Mouse (Mus musculus): ENCODE data around the gene Fgf3.

Gene Fgf3

GRCm38 (mm10) chr7:144837891-144838488, at the start of gene Fgf3:
Fgf3 (plus strand) TSS chr7:144838083.
- DNase-seq (ENCODE audit: low spot score in 2 of 2), result no peak

- no peak for DNase-seq (ENCODE audit: low spot score in 2 of 2)
Measured at GRCm38 (mm10) chr7:144788631-144789030, 49.3 kb upstream of the Fgf3 start.

GRCm38 (mm10) chr7:144789601-144790556, 48.0 kb upstream of the Fgf3 start:
- DNase-seq (ENCODE audit: low spot score in 2 of 2), result no peak

GRCm38 (mm10) chr7:144791426-144791825, 46.5 kb upstream of the Fgf3 start:
- no peak for DNase-seq (ENCODE audit: low spot score in 2 of 2)

- no peak for DNase-seq (ENCODE audit: low spot score in 2 of 2)
Measured at GRCm38 (mm10) chr7:144793296-144793695, 44.6 kb upstream of the Fgf3 start.

- DNase-seq (ENCODE audit: low spot score in 2 of 2), result no peak
Measured at GRCm38 (mm10) chr7:144795976-144796474, 41.9 kb upstream of the Fgf3 start.

GRCm38 (mm10) chr7:144796986-144797735, 40.7 kb upstream of the Fgf3 start:
- DNase-seq (ENCODE audit: low spot score in 2 of 2), result no peak

- DNase-seq (ENCODE audit: low spot score in 2 of 2), result peak in 1 of 2 experiments; percentile 44
Measured at GRCm38 (mm10) chr7:144798471-144798870, 39.4 kb upstream of the Fgf3 start.

GRCm38 (mm10) chr7:144807036-144807435, 30.8 kb upstream of the Fgf3 start:
- DNase-seq (ENCODE audit: low spot score in 2 of 2), result no peak

GRCm38 (mm10) chr7:144807976-144808577, 29.8 kb upstream of the Fgf3 start:
- DNase-seq (ENCODE audit: low spot score in 2 of 2), result no peak

- no peak for DNase-seq (ENCODE audit: low spot score in 2 of 2)
Measured at GRCm38 (mm10) chr7:144811521-144811920, 26.4 kb upstream of the Fgf3 start.

GRCm38 (mm10) chr7:144821901-144822300, 16.0 kb upstream of the Fgf3 start:
- DNase-seq (ENCODE audit: low spot score in 2 of 2), result no peak

GRCm38 (mm10) chr7:144823988-144824387, 13.9 kb upstream of the Fgf3 start:
- DNase-seq (ENCODE audit: low spot score in 2 of 2), result peak in 1 of 2 experiments; percentile 13

GRCm38 (mm10) chr7:144828369-144828768, 9.5 kb upstream of the Fgf3 start:
- no peak for DNase-seq (ENCODE audit: low spot score in 2 of 2)

GRCm38 (mm10) chr7:144838522-144839503, 930 bp downstream of the Fgf3 start:
- peak in 1 of 2 experiments; percentile 15 for DNase-seq (ENCODE audit: low spot score in 2 of 2)

- DNase-seq (ENCODE audit: low spot score in 2 of 2), result peak in 1 of 2 experiments; percentile 21
Measured at GRCm38 (mm10) chr7:144846158-144846557, 8.3 kb downstream of the Fgf3 start.

GRCm38 (mm10) chr7:144847067-144847466, 9.2 kb downstream of the Fgf3 start, which contains the start of gene Fgf4:
Fgf4 (plus strand) TSS chr7:144847367.
- DNase-seq (ENCODE audit: low spot score in 2 of 2), result no peak

GRCm38 (mm10) chr7:144851321-144851720, 13.4 kb downstream of the Fgf3 start:
- DNase-seq (ENCODE audit: low spot score in 2 of 2), result no peak

- DNase-seq (ENCODE audit: low spot score in 2 of 2), result no peak
Measured at GRCm38 (mm10) chr7:144854966-144855365, 17.1 kb downstream of the Fgf3 start.

GRCm38 (mm10) chr7:144857158-144857557, 19.3 kb downstream of the Fgf3 start:
- DNase-seq (ENCODE audit: low spot score in 2 of 2), result no peak

All from cerebellum, postnatal 4 days (tissue).